Mouse (Mus musculus) brain, embryonic 14.5 days (tissue): ENCODE data around the gene Nat8f7. TPM values are rescaled to one million over a fixed set of nuclear protein-coding genes. Genes with fewer than 3 reads are reported as not detected.
"Not testable (repeated sequence)": the region's sequence is repeated elsewhere in the genome, so short reads cannot be mapped to it uniquely, and the experiment has no call there.

Source experiments
- DNase-seq: peaks from one replicate; pipeline ENCODE4 v3.0.0-alpha.2; 2011; ENCODE audit warnings: low read depth
- polyA plus RNA-seq: library from polyadenylated mRNA; depleted of rRNA; stranded (reverse); fragments of >200 nt; gene quantifications from 2 replicates; pipeline ENCODE4 v1.2.3, GENCODE M21; 2012; rRNA removed

The Nat8f7 gene
- polyA plus RNA-seq = not detected in 2 replicates

DNA sequence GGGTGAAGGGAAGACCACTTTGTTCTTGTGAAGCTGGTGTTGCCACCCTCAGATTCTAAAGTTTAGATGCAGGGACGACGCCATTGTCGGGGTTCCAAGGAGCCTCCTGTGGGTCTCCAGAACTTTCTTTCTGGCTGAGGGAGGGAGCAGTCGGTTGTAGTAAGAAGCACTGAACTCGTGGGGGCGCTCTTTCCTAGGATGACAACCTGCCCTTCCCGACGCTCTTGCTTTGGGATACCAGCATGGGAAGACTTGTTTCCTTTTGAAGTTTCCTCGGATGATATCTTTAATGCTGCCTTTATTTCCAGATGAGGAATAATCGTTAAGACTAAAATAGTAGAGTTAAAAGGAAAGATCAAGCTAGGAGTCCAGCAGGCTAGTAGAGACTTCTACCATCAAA lies at the start of gene Nat8f7:
Gene Nat8f7 (minus strand): TSS at position 101 of the 400 bp plus-strand sequence.
- DNase-seq = not testable (repeated sequence)

DNA sequence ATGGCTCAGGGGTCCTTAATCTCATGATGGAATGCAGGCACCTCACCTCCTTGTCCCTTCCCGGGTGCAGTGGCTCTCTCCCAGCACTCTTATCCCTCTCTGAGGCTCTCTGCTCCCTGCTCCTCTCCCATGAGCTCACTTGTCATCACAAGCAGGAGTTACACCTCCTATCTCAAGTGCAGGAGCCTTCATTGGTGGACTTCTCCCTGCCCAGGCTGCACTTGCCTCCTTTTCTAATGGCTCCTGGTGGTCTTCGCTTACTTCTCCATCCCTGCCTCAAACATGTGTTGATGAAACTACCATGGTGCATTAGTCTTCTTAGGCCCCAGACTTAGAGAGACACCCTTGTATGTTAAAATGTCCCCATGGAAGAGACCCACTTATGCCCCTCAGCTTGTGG lies 49.7 kb upstream of the Nat8f7 start:
- DNase-seq = not testable (repeated sequence)

DNA sequence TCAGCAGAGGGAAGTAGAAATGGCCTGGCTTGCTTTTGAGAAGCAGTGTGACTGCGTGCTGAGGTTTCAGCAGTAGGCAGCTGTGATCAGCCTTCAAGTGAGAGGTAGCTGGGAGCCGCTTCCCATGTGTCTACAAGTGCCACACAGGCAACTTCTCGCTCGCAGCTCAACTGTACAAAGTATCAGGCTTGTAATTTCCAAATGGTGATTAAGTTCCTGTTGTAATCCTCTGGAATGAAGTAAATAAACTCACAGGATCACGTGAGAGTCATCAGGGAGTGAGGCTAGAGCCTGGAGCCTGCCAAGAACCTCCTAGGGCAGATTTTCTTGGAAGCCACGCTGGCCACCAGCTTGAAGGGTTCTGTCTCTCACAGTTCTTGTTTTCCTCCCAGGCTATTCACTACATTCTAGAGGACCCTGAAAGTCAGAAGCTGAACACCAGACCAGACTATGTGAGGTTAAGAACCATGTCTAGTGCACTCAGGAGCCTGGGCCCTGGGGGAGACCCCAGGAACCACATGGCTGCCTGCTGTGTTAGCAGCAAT lies 42.8 kb upstream of the Nat8f7 start:
- not testable (repeated sequence) for DNase-seq

DNA sequence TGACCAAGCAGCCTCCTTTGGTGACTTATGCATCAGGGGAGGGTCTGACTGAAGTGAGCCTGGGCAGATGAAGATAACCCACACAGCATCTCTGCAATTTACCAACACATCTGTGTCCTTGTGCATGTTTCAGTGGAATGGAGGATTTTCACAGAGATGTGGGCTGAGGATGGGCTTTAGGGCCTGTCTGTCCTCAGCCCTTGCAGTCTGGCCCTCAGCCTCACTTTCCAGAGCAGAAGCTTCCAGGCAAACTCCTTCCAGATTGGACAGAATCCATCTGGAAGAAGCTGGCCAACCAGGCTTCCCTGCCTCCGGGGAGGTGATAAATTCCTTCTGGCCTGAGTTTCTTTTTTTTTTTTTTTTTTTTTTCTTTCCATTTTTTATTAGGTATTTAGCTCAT lies 3.4 kb downstream of the Nat8f7 start:
- not testable (repeated sequence) for DNase-seq

DNA sequence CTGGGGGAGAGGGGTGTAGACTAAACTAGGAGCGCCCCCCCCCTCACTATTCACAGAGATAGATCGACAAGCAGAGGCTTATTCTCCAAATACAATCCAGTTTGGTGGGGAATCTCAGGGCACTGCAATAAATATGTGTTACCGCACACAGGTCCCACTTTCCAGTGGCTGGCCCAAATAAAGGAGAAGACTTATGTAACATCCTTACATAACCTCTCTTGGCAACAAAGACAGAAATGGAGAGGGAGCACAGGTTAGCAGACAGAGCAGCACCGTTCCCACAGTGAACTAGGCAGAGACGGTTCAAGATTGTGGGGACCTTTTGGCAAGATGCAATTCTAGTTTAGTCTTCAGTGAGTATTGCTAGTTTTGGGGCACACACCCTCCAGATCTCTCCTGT lies 3.8 kb downstream of the Nat8f7 start:
- not testable (repeated sequence) for DNase-seq

DNA sequence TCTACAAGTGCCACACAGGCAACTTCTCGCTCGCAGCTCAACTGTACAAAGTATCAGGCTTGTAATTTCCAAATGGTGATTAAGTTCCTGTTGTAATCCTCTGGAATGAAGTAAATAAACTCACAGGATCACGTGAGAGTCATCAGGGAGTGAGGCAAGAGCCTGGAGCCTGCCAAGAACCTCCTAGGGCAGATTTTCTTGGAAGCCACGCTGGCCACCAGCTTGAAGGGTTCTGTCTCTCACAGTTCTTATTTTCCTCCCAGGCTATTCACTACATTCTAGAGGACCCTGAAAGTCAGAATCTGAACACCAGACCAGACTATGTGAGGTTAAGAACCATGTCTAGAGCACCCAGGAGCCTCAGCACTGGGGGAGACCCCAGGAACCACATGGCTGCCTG lies 11.1 kb downstream of the Nat8f7 start:
- DNase-seq = not testable (repeated sequence)

Other genes starting within 250 kb of the Nat8f7 start
- gene Fbxo41, start 210.2 kb downstream of the Nat8f7 start, polyA plus RNA-seq = 17.7 and 24.5 TPM in 2 replicates
- 0.05 and 0.10 TPM in 2 replicates for gene Egr4, start 199.6 kb downstream of the Nat8f7 start, polyA plus RNA-seq
- 5.3 and 7.1 TPM in 2 replicates for gene Alms1, start 125.7 kb downstream of the Nat8f7 start, polyA plus RNA-seq
- 0.08 TPM in 1 of 2 replicates, not detected in the other for gene Nat8f3, start 52.5 kb upstream of the Nat8f7 start, polyA plus RNA-seq
- 0.08 TPM in 1 of 2 replicates, not detected in the other for gene Nat8f6, start 107.7 kb upstream of the Nat8f7 start, polyA plus RNA-seq
- gene Nat8f5, start 107.8 kb upstream of the Nat8f7 start, polyA plus RNA-seq = not detected in 2 replicates
- gene Nat8, start 118.9 kb upstream of the Nat8f7 start, polyA plus RNA-seq = not detected in 2 replicates
- gene Nat8f2, start 156.0 kb upstream of the Nat8f7 start, polyA plus RNA-seq = 0.03 and 0.10 TPM in 2 replicates
- 4.5 and 5.5 TPM in 2 replicates for gene Nat8f4, start 191.7 kb upstream of the Nat8f7 start, polyA plus RNA-seq
- gene Tprkb, start 198.7 kb upstream of the Nat8f7 start, polyA plus RNA-seq = 35.5 and 40.7 TPM in 2 replicates
- 16.5 and 17.1 TPM in 2 replicates for gene Nat8f1, start 202.5 kb upstream of the Nat8f7 start, polyA plus RNA-seq
- gene Dusp11, start 248.5 kb upstream of the Nat8f7 start, polyA plus RNA-seq = 157 and 169 TPM in 2 replicates